Mouse (Mus musculus): ENCODE measurements around the gene Hemk1.

- TF ChIP-seq POLR2A (IDR thresholded peaks at IDR 0.05; ENCODE audit: borderline replicate concordance, low read depth, low read length) = no peak
- no peak for TF ChIP-seq CTCF (IDR thresholded peaks at IDR 0.05; ENCODE audit: low read depth, low read length)
Observed at GRCm38 (mm10) chr9:107349321-107349720, 11.2 kb upstream of the Hemk1 start.
